Mouse (Mus musculus): ENCODE results near the gene Ffar3. TPM values are rescaled to one million over a fixed set of nuclear protein-coding genes. Genes with fewer than 3 reads are reported as not detected.

The Ffar3 gene
- polyA plus RNA-seq (2015; fragmentation: Nextera tagmentation; extraction: Ambion mirVana): not detected in 2 replicates

DNA sequence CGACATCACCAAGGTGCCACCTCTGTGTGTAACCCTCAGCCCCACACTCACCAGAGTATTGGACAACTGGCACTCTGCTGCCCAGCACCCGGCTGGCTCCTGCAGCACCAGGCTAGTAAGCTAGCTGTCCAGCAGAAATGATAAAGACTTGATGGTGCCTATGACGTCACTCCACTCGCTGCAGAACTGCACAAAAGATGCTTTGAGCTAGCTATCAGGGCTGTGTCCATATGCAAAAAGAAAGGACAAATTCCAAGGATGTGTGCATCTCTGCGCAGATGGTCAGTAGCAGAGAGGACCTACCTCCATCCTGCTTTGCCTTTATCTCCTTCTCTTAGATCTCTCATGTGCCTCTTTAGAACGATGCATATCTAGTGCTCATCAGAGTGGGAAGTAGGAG is at the start of gene Ffar3:
Gene Ffar3 (minus strand): TSS at position 101 of the 400 bp plus-strand sequence.
- H3K9ac ChIP-seq: no peak within 1 kb of the TSS
- H3K27me3 ChIP-seq: peaks cover 15% of the 10 kb centered on the region; the same call in 1 of the 2 replicates
- no peaks in the 10 kb centered on the region for H3K4me1 ChIP-seq
- no peaks in the 10 kb centered on the region for H3K9me3 ChIP-seq
- 85% methylated on average over 6 of the region's 6 CpGs for WGBS
- no peaks in the 10 kb centered on the region for H3K36me3 ChIP-seq
- no peak for ATAC-seq (ENCODE audit: low FRiP score, low read depth)
- H3K4me2 ChIP-seq (replicated peaks): no peak within 1 kb of the TSS
- no peak within 1 kb of the TSS for H3K27ac ChIP-seq
- no peak within 1 kb of the TSS for H3K4me3 ChIP-seq

DNA sequence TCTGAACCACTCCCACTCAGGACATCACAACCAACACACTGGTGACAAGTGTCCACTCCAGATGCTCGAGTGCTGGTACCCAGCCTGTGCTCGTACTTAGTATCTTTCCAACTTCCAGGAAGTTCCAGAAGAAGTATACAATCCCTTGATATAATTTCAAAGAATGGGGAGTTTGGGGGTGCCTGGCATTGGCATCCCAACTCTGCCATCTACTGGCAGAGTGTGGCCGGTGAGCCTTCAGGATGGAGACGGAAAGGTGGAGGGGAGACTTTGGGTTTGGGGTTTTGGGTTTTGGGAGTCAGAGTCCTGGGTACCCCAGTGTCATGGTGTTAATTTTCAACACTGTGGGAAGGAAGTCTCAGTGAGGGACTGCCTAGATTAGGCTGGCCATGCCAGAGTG is 48.1 kb upstream of the Ffar3 start:
- Histone ChIP-seq H3K9me3 (no peaks in the 10 kb centered on the region), H3K9ac (no peak overlapping the region), H3K4me2 (replicated peaks) (no peak overlapping the region), H3K27ac (no peak overlapping the region), H3K36me3 (no peaks in the 10 kb centered on the region), H3K27me3 (no peaks in the 10 kb centered on the region), H3K4me1 (peaks cover 12% of the 10 kb centered on the region), H3K4me3 (no peak overlapping the region)
- ATAC-seq (ENCODE audit: low FRiP score, low read depth): no peak
- 51% methylated on average over 4 of the region's 4 CpGs for WGBS

GRCm38 (mm10) chr7:30895217-30895616 is 39.2 kb upstream of the Ffar3 start:
- Histone ChIP-seq H3K4me3 (no peak overlapping the region), H3K27me3 (no peaks in the 10 kb centered on the region), H3K9me3 (no peaks in the 10 kb centered on the region), H3K4me2 (replicated peaks) (no peak overlapping the region), H3K36me3 (no peaks in the 10 kb centered on the region), H3K27ac (no peak overlapping the region), H3K4me1 (peaks cover 5% of the 10 kb centered on the region; the same call in 1 of the 2 replicates), H3K9ac (no peak overlapping the region)
- ATAC-seq (ENCODE audit: low FRiP score, low read depth): no peak
- WGBS: 84% methylated on average over 3 of the region's 3 CpGs

GRCm38 (mm10) chr7:30892515-30892914 is 36.5 kb upstream of the Ffar3 start:
- Histone ChIP-seq H3K4me1 (no peaks in the 10 kb centered on the region), H3K27ac (no peak overlapping the region), H3K9ac (no peak overlapping the region), H3K36me3 (no peaks in the 10 kb centered on the region), H3K4me3 (no peak overlapping the region), H3K9me3 (no peaks in the 10 kb centered on the region), H3K27me3 (no peaks in the 10 kb centered on the region), H3K4me2 (replicated peaks) (no peak overlapping the region)
- no peak for ATAC-seq (ENCODE audit: low FRiP score, low read depth)
- 58% methylated on average over 3 of the region's 3 CpGs for WGBS

DNA sequence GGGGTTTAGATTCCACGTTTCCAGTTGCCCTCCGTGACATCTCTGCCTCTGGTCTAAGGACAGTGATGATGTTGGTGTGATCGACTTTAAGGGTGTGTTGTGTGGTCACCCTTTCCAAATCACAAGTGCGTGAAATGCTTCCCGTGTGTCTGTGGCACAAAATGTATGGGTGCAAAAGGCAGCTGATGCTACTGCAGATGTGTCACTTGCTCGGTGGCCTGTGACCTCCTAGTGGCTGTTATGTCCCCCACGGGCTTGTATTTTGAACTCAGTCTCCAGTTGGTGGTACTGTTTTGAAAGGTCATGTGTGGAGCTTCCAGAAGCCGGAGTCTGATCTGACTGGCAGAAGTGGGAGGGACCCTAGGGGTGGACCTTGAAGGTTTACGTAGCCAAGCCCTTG is 35.8 kb upstream of the Ffar3 start:
- H3K27ac ChIP-seq: no peak overlapping the region
- 79% methylated on average over 9 of the region's 9 CpGs for WGBS
- H3K4me3 ChIP-seq: no peak overlapping the region
- no peak for ATAC-seq (ENCODE audit: low FRiP score, low read depth)
- H3K9me3 ChIP-seq: no peaks in the 10 kb centered on the region
- no peak overlapping the region for H3K4me2 ChIP-seq (replicated peaks)
- no peaks in the 10 kb centered on the region for H3K27me3 ChIP-seq
- no peaks in the 10 kb centered on the region for H3K4me1 ChIP-seq
- no peak overlapping the region for H3K9ac ChIP-seq
- no peaks in the 10 kb centered on the region for H3K36me3 ChIP-seq

DNA sequence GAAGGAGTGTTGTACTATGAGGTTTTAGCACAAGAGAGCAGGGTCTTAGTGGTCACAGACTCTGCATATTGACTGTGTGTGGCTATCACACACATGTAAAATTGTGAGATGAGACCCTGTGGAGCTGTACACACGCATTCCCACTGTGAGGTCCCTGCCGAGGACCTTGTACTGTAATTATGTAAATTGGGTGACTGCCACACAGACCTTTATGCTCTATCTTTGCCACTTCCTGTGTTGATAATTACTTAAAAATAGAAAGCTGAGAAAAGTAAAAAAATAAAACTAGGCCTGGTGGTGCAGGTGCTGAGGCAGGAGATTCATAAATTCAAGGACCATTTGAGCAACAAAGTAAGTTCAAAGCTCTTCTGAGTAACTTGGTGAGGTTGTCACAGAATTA is 34.7 kb upstream of the Ffar3 start:
- ATAC-seq (ENCODE audit: low FRiP score, low read depth): no peak
- 60% methylated on average over 2 of the region's 2 CpGs for WGBS
- Histone ChIP-seq H3K9ac (no peak overlapping the region), H3K27ac (no peak overlapping the region), H3K27me3 (no peaks in the 10 kb centered on the region), H3K4me3 (no peak overlapping the region), H3K9me3 (no peaks in the 10 kb centered on the region), H3K4me2 (replicated peaks) (no peak overlapping the region), H3K36me3 (no peaks in the 10 kb centered on the region), H3K4me1 (no peaks in the 10 kb centered on the region)

DNA sequence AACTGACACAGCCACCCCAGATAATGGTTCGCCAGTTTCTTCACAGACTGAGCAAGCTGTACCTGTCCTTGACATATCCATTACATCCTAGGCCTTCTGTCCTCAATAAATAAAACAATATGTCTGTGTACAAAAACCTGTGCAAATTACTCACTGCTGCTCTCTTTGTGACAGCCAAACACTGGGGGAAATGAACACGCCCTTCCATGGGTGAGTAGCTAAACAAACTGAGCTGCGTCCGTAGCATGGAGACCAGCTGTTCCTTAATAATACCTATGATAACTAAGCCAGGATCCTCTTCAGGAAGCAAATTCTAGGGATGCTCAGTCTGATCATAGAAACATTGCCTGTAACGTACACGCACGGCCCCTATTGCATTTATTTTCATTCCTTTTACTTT is 32.8 kb upstream of the Ffar3 start:
- 84% methylated on average over 7 of the region's 7 CpGs for WGBS
- no peak overlapping the region for H3K9ac ChIP-seq
- no peak overlapping the region for H3K4me3 ChIP-seq

GRCm38 (mm10) chr7:30887568-30888188 is 31.7 kb upstream of the Ffar3 start:
- Histone ChIP-seq H3K27ac (no peak overlapping the region), H3K9me3 (no peaks in the 10 kb centered on the region), H3K4me3 (no peak overlapping the region), H3K4me1 (no peaks in the 10 kb centered on the region), H3K9ac (no peak overlapping the region), H3K4me2 (replicated peaks) (no peak overlapping the region), H3K27me3 (no peaks in the 10 kb centered on the region), H3K36me3 (no peaks in the 10 kb centered on the region)
- 78% methylated on average over 14 of the region's 14 CpGs for WGBS
- ATAC-seq (ENCODE audit: low FRiP score, low read depth): no peak

More for the DNA sequence above, 32.8 kb upstream of the Ffar3 start:
- ATAC-seq (ENCODE audit: low FRiP score, low read depth): no peak
- H3K27me3 ChIP-seq: no peaks in the 10 kb centered on the region
- H3K9me3 ChIP-seq: no peaks in the 10 kb centered on the region
- H3K27ac ChIP-seq: no peak overlapping the region
- no peaks in the 10 kb centered on the region for H3K4me1 ChIP-seq
- no peaks in the 10 kb centered on the region for H3K36me3 ChIP-seq
- no peak overlapping the region for H3K4me2 ChIP-seq (replicated peaks)

DNA sequence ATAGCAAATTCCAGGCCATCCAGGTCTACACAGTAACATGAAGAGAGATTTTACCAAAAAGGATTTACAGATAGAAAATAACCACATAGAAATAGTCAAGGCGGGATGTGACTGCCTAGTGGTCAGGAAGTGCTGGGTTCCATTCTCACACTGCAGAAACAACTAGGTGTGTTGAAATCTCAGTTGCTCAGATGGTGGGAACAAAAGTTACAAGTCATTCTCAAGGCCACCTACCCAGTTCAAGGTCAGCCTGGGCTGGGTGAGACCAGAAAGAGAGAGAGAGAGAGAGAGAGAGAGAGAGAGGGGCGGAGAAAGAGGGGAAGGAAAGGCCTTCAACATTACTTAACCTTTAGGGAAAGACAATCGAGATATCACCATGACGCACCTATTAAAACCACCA is 30.9 kb upstream of the Ffar3 start:
- Histone ChIP-seq H3K4me3 (no peak overlapping the region), H3K36me3 (no peaks in the 10 kb centered on the region), H3K27me3 (no peaks in the 10 kb centered on the region), H3K9me3 (no peaks in the 10 kb centered on the region), H3K4me1 (no peaks in the 10 kb centered on the region), H3K27ac (no peak overlapping the region), H3K4me2 (replicated peaks) (no peak overlapping the region), H3K9ac (no peak overlapping the region)
- ATAC-seq (ENCODE audit: low FRiP score, low read depth): no peak
- 84% methylated on average over 4 of the region's 4 CpGs for WGBS

DNA sequence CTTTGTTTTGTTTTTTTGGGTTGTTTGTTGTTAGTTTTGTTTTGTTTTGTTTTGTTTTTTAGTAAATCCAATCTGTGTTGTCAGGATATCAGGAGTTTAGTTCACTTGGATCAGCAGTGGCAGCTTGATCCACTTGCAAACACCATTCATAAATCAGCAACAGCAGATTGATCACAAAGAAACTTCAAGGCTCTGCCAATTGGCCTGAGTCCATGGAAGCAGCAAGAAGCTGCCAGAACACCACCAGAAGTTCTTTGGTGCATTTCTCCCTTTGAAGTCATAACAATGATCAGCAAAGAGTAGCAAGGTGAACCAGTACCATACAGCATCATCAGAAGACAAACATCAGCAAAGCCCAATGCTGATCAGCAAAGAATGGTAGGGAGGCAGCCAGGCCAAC is 28.1 kb upstream of the Ffar3 start:
- H3K27ac ChIP-seq: no peak overlapping the region
- H3K9me3 ChIP-seq: no peaks in the 10 kb centered on the region
- no peak overlapping the region for H3K9ac ChIP-seq
- H3K4me3 ChIP-seq: no peak overlapping the region
- no peaks in the 10 kb centered on the region for H3K27me3 ChIP-seq
- H3K4me2 ChIP-seq (replicated peaks): no peak overlapping the region
- no peaks in the 10 kb centered on the region for H3K36me3 ChIP-seq
- no peak for ATAC-seq (ENCODE audit: low FRiP score, low read depth)
- no peaks in the 10 kb centered on the region for H3K4me1 ChIP-seq

DNA sequence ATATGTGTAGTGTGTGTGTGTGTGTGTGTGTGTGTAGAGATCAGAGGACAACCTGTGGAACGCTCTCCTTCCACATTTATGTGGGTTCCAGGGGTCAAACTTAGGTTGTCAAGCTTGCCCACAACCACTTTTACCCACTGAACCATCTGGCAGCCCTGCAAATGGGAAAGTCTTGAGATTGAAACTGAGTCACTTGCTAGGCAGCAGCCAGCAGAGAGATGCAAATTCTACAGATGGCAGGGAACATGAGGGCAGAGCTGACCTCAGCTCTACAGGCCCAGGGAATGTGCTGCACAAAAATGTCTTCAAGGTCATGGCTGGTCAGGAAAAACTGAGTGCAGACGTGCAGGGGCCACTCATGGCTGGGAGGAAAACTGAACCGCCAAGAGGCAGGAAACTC is 25.4 kb upstream of the Ffar3 start:
- H3K27me3 ChIP-seq: no peaks in the 10 kb centered on the region
- no peaks in the 10 kb centered on the region for H3K36me3 ChIP-seq
- no peak overlapping the region for H3K9ac ChIP-seq
- WGBS: 79% methylated on average over 3 of the region's 3 CpGs
- no peaks in the 10 kb centered on the region for H3K4me1 ChIP-seq
- H3K4me2 ChIP-seq (replicated peaks): no peak overlapping the region
- no peak overlapping the region for H3K4me3 ChIP-seq
- H3K27ac ChIP-seq: no peak overlapping the region
- ATAC-seq (ENCODE audit: low FRiP score, low read depth): no peak
- no peaks in the 10 kb centered on the region for H3K9me3 ChIP-seq

DNA sequence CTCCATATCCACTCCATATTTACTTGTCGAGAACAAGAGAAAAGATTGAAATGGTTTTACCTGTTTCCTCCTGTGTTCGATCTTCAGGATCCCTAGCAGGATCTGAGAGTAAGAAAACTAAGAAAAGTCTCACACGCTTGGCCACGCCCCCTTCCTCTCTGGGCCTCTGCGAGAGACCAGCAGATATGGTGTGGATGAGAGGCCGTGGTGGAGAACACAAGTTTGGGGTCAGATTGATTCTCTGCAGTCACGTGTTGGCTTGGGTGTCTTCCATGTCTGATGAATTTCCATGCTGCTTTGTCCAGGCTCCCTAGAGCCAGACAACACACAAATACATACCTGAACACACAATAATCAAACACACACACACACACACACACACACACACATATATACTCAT is 24.2 kb upstream of the Ffar3 start, which contains the start of gene Cd22:
Gene Cd22 (minus strand): TSS at position 167 of the 400 bp plus-strand sequence.
- 71% methylated on average over 7 of the region's 7 CpGs for WGBS
- H3K27ac ChIP-seq: no peak within 1 kb of the TSS
- H3K4me3 ChIP-seq: no peak within 1 kb of the TSS
- no peak within 1 kb of the TSS for H3K4me2 ChIP-seq (replicated peaks)
- ATAC-seq (ENCODE audit: low FRiP score, low read depth): no peak
- no peaks in the 10 kb centered on the region for H3K9me3 ChIP-seq
- H3K27me3 ChIP-seq: no peaks in the 10 kb centered on the region
- H3K36me3 ChIP-seq: no peaks in the 10 kb centered on the region
- H3K4me1 ChIP-seq: no peaks in the 10 kb centered on the region
- no peak within 1 kb of the TSS for H3K9ac ChIP-seq

DNA sequence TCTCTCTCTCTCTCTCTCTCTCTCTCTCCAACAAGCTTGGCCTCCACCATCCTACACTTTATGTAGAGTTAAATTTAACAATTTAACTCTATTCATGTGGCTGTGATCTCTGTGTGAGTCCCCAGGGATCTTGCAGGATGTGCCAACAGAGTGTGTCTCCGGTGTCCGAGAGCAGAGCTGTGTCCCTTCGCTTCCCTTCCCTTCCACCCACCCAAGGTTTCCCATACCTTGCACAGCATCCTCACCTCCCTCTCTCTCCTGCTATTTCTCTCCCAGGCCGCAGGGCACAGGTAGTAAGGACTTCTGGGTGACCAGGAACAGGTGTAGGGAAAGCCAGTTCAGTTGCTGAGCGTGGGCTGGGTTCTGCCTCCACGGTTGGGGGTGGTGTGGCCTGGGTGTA is 23.0 kb upstream of the Ffar3 start:
- Histone ChIP-seq H3K4me1 (no peaks in the 10 kb centered on the region), H3K27me3 (0 out of 2 replicates have a peak, but pooled peaks cover under 1% of the 10 kb centered on the region), H3K36me3 (no peaks in the 10 kb centered on the region), H3K9me3 (no peaks in the 10 kb centered on the region), H3K9ac (no peak overlapping the region), H3K4me3 (no peak overlapping the region), H3K4me2 (replicated peaks) (no peak overlapping the region), H3K27ac (no peak overlapping the region)
- 78% methylated on average over 6 of the region's 6 CpGs for WGBS
- no peak for ATAC-seq (ENCODE audit: low FRiP score, low read depth)
